Mouse (Mus musculus): Measurements from ENCODE around the gene Trarg1. TPM values are rescaled to one million over a fixed set of nuclear protein-coding genes. Genes with fewer than 3 reads are reported as not detected.

Gene Trarg1
- polyA plus RNA-seq, 1 experiment: 0.06 TPM

GRCm38 (mm10) chr11:76744550-76744949 is 64.9 kb downstream of the Trarg1 start:
- H3K4me3 ChIP-seq (replicated peaks): no peak overlapping the region
- no peaks in the 10 kb centered on the region for H3K9me3 ChIP-seq
- TF ChIP-seq GATA1 (IDR thresholded peaks at IDR 0.05; ENCODE audit: borderline replicate concordance, low read length) (no peak), FLI1 (IDR thresholded peaks at IDR 0.05; ENCODE audit: low read length) (no peak)
- no peaks in the 10 kb centered on the region for H3K27me3 ChIP-seq (replicated peaks)
- H3K36me3 ChIP-seq (replicated peaks; ENCODE audit: low read length): peaks cover 93% of the 10 kb centered on the region
- H3K4me1 ChIP-seq: peaks cover 4% of the 10 kb centered on the region; the same call in 1 of the 2 replicates

DNA sequence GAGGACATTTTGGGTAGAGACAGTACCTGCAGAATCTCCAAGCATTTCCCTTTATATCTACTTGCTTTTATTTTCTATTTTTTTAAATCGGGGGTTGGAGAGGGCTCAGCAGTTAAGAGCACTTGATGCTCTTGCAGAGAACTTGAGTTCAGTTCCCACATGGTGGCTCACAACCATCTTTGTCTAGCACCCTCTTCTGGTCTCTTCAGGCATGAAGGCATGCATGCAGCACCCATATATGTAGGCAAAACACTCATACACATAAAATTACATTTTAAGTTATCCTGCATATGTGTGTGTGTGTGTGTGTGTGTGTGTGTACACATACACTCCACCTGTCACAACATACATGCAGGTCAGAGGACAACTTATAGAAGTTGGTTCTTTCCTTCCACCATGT is 66.3 kb downstream of the Trarg1 start:
- peaks cover 94% of the 10 kb centered on the region for H3K36me3 ChIP-seq (replicated peaks; ENCODE audit: low read length)
- no peak overlapping the region for H3K4me3 ChIP-seq (replicated peaks)
- H3K9me3 ChIP-seq: no peaks in the 10 kb centered on the region
- TF ChIP-seq GATA1 (IDR thresholded peaks at IDR 0.05; ENCODE audit: borderline replicate concordance, low read length): no peak
- TF ChIP-seq FLI1 (IDR thresholded peaks at IDR 0.05; ENCODE audit: low read length): no peak
- no peaks in the 10 kb centered on the region for H3K27me3 ChIP-seq (replicated peaks)
- peaks cover 4% of the 10 kb centered on the region; the same call in 1 of the 2 replicates for H3K4me1 ChIP-seq

Other genes with a start within 250 kb of the Trarg1 start
- 6.3 and 8.5 TPM in 2 replicates for gene Abr, start 57.5 kb upstream of the Trarg1 start, polyA plus RNA-seq (2012; ENCODE audit: insufficient read depth, low replicate concordance)
- not detected in 2 replicates for gene Bhlha9, start 7.3 kb upstream of the Trarg1 start, polyA plus RNA-seq (2012; ENCODE audit: insufficient read depth, low replicate concordance)
- 1.2 TPM in 1 of 2 replicates, not detected in the other for gene Gosr1, start 83.8 kb downstream of the Trarg1 start, polyA plus RNA-seq (2012; ENCODE audit: insufficient read depth, low replicate concordance)
- gene Cpd, start 167.2 kb downstream of the Trarg1 start, polyA plus RNA-seq (2012; ENCODE audit: insufficient read depth, low replicate concordance): 0.40 and 1.0 TPM in 2 replicates
- not detected in 2 replicates for gene Tmigd1, start 222.4 kb downstream of the Trarg1 start, polyA plus RNA-seq (2012; ENCODE audit: insufficient read depth, low replicate concordance)
- 4.6 and 31.1 TPM in 2 replicates for gene Blmh, start 245.0 kb downstream of the Trarg1 start, polyA plus RNA-seq (2012; ENCODE audit: insufficient read depth, low replicate concordance)